Mouse (Mus musculus): ENCODE data around the gene Tbcd. TPM values are rescaled to one million over a fixed set of nuclear protein-coding genes. Genes with fewer than 3 reads are reported as not detected.

The Tbcd gene
- polyA plus RNA-seq (2014; fragmentation: Nextera tagmentation; extraction: Ambion mirVana), result 19.4 and 35.1 TPM in 2 replicates

- peaks cover 9% of the 10 kb centered on the region; the same call in 1 of the 2 replicates for H3K4me1 ChIP-seq (ENCODE audit: control insufficient read depth, insufficient read depth, low read length)
- H3K9me3 ChIP-seq (ENCODE audit: control insufficient read depth, low read length), result no peaks in the 10 kb centered on the region
- peak within 1 kb of the TSS; percentile 70 for H3K9ac ChIP-seq (ENCODE audit: low read depth, low read length)
- no peaks in the 10 kb centered on the region for H3K27me3 ChIP-seq (ENCODE audit: control insufficient read depth, insufficient read depth, low read length)
- H3K27ac ChIP-seq (ENCODE audit: low read depth, low read length), result no peak within 1 kb of the TSS
- H3K36me3 ChIP-seq (ENCODE audit: control insufficient read depth, insufficient read depth, low read length), result 0 out of 2 replicates have a peak, but pooled peaks cover 4% of the 10 kb centered on the region
- under 1% methylated on average over 58 of the region's 58 CpGs for WGBS
- peak within 1 kb of the TSS; percentile 76 for H3K4me2 ChIP-seq (replicated peaks; ENCODE audit: low read depth, low read length)
- peak; percentile 97 for ATAC-seq (ENCODE audit: low FRiP score, low TSS enrichment)
- peak within 1 kb of the TSS; percentile 90 for H3K4me3 ChIP-seq (ENCODE audit: low read length)
These were observed at the start of gene Tbcd for GRCm38 (mm10) chr11:121451753-121452635. Tbcd (plus strand) TSS chr11:121451949.

- Histone ChIP-seq H3K27ac (ENCODE audit: low read depth, low read length) (no peak overlapping the region), H3K4me3 (ENCODE audit: low read length) (no peak overlapping the region), H3K9me3 (ENCODE audit: control insufficient read depth, low read length) (no peaks in the 10 kb centered on the region), H3K4me2 (replicated peaks; ENCODE audit: low read depth, low read length) (no peak overlapping the region), H3K9ac (ENCODE audit: low read depth, low read length) (no peak overlapping the region), H3K4me1 (ENCODE audit: control insufficient read depth, insufficient read depth, low read length) (no peaks in the 10 kb centered on the region), H3K36me3 (ENCODE audit: control insufficient read depth, insufficient read depth, low read length) (no peaks in the 10 kb centered on the region), H3K27me3 (ENCODE audit: control insufficient read depth, insufficient read depth, low read length) (no peaks in the 10 kb centered on the region)
- WGBS, result 78% methylated on average over 3 of the region's 3 CpGs
- no peak for ATAC-seq (ENCODE audit: low FRiP score, low TSS enrichment)
These were observed 44.2 kb upstream of the Tbcd start for GRCm38 (mm10) chr11:121407366-121408155.

- no peak for ATAC-seq (ENCODE audit: low FRiP score, low TSS enrichment)
- Histone ChIP-seq H3K36me3 (ENCODE audit: control insufficient read depth, insufficient read depth, low read length) (no peaks in the 10 kb centered on the region), H3K9me3 (ENCODE audit: control insufficient read depth, low read length) (no peaks in the 10 kb centered on the region), H3K4me2 (replicated peaks; ENCODE audit: low read depth, low read length) (no peak overlapping the region), H3K27me3 (ENCODE audit: control insufficient read depth, insufficient read depth, low read length) (no peaks in the 10 kb centered on the region), H3K4me1 (ENCODE audit: control insufficient read depth, insufficient read depth, low read length) (no peaks in the 10 kb centered on the region), H3K9ac (ENCODE audit: low read depth, low read length) (no peak overlapping the region), H3K4me3 (ENCODE audit: low read length) (no peak overlapping the region), H3K27ac (ENCODE audit: low read depth, low read length) (no peak overlapping the region)
- 74% methylated on average over 5 of the region's 5 CpGs for WGBS
These were observed 37.0 kb upstream of the Tbcd start for GRCm38 (mm10) chr11:121414762-121415161.

- Histone ChIP-seq H3K4me3 (ENCODE audit: low read length) (no peak overlapping the region), H3K27ac (ENCODE audit: low read depth, low read length) (no peak overlapping the region), H3K27me3 (ENCODE audit: control insufficient read depth, insufficient read depth, low read length) (no peaks in the 10 kb centered on the region), H3K4me1 (ENCODE audit: control insufficient read depth, insufficient read depth, low read length) (no peaks in the 10 kb centered on the region), H3K9me3 (ENCODE audit: control insufficient read depth, low read length) (no peaks in the 10 kb centered on the region), H3K9ac (ENCODE audit: low read depth, low read length) (no peak overlapping the region), H3K36me3 (ENCODE audit: control insufficient read depth, insufficient read depth, low read length) (no peaks in the 10 kb centered on the region), H3K4me2 (replicated peaks; ENCODE audit: low read depth, low read length) (no peak overlapping the region)
- 61% methylated on average over 5 of the region's 5 CpGs for WGBS
- ATAC-seq (ENCODE audit: low FRiP score, low TSS enrichment), result no peak
These were observed 36.4 kb upstream of the Tbcd start for GRCm38 (mm10) chr11:121415351-121415750.

- ATAC-seq (ENCODE audit: low FRiP score, low TSS enrichment), result no peak
- no peaks in the 10 kb centered on the region for H3K27me3 ChIP-seq (ENCODE audit: control insufficient read depth, insufficient read depth, low read length)
- H3K27ac ChIP-seq (ENCODE audit: low read depth, low read length), result no peak overlapping the region
- no peaks in the 10 kb centered on the region for H3K36me3 ChIP-seq (ENCODE audit: control insufficient read depth, insufficient read depth, low read length)
- no peaks in the 10 kb centered on the region; the same call in 1 of the 2 replicates for H3K4me1 ChIP-seq (ENCODE audit: control insufficient read depth, insufficient read depth, low read length)
- H3K9me3 ChIP-seq (ENCODE audit: control insufficient read depth, low read length), result no peaks in the 10 kb centered on the region
- 88% methylated on average over 5 of the region's 5 CpGs for WGBS
- H3K9ac ChIP-seq (ENCODE audit: low read depth, low read length), result no peak overlapping the region
- no peak overlapping the region for H3K4me2 ChIP-seq (replicated peaks; ENCODE audit: low read depth, low read length)
- H3K4me3 ChIP-seq (ENCODE audit: low read length), result no peak overlapping the region
These were observed 33.8 kb upstream of the Tbcd start for GRCm38 (mm10) chr11:121417971-121418370.

GRCm38 (mm10) chr11:121418932-121419331 is 32.8 kb upstream of the Tbcd start:
- H3K36me3 ChIP-seq (ENCODE audit: control insufficient read depth, insufficient read depth, low read length), result no peaks in the 10 kb centered on the region
- no peak overlapping the region for H3K27ac ChIP-seq (ENCODE audit: low read depth, low read length)
- WGBS, result 48% methylated on average over 2 of the region's 2 CpGs
- H3K4me2 ChIP-seq (replicated peaks; ENCODE audit: low read depth, low read length), result no peak overlapping the region
- H3K4me1 ChIP-seq (ENCODE audit: control insufficient read depth, insufficient read depth, low read length), result no peaks in the 10 kb centered on the region; the same call in 1 of the 2 replicates
- no peaks in the 10 kb centered on the region for H3K9me3 ChIP-seq (ENCODE audit: control insufficient read depth, low read length)
- no peak overlapping the region for H3K9ac ChIP-seq (ENCODE audit: low read depth, low read length)
- ATAC-seq (ENCODE audit: low FRiP score, low TSS enrichment), result no peak
- no peak overlapping the region for H3K4me3 ChIP-seq (ENCODE audit: low read length)
- H3K27me3 ChIP-seq (ENCODE audit: control insufficient read depth, insufficient read depth, low read length), result no peaks in the 10 kb centered on the region

- H3K9ac ChIP-seq (ENCODE audit: low read depth, low read length), result no peak overlapping the region
- H3K4me2 ChIP-seq (replicated peaks; ENCODE audit: low read depth, low read length), result peak overlapping the region; percentile 74
- H3K4me3 ChIP-seq (ENCODE audit: low read length), result peak overlapping the region; percentile 77
- ATAC-seq (ENCODE audit: low FRiP score, low TSS enrichment), result no peak
- no peaks in the 10 kb centered on the region; the same call in 1 of the 2 replicates for H3K4me1 ChIP-seq (ENCODE audit: control insufficient read depth, insufficient read depth, low read length)
- no peak overlapping the region for H3K27ac ChIP-seq (ENCODE audit: low read depth, low read length)
- H3K9me3 ChIP-seq (ENCODE audit: control insufficient read depth, low read length), result no peaks in the 10 kb centered on the region
- no peaks in the 10 kb centered on the region for H3K36me3 ChIP-seq (ENCODE audit: control insufficient read depth, insufficient read depth, low read length)
- 58% methylated on average over 5 of the region's 5 CpGs for whole genome bisulfite sequencing
- no peaks in the 10 kb centered on the region for H3K27me3 ChIP-seq (ENCODE audit: control insufficient read depth, insufficient read depth, low read length)
These were observed 31.4 kb upstream of the Tbcd start for GRCm38 (mm10) chr11:121420379-121420778.

- peak; percentile 99 for ATAC-seq (ENCODE audit: low FRiP score, low TSS enrichment)
- H3K4me1 ChIP-seq (ENCODE audit: control insufficient read depth, insufficient read depth, low read length), result no peaks in the 10 kb centered on the region; the same call in 1 of the 2 replicates
- 2% methylated on average over 28 of the region's 28 CpGs for WGBS
- H3K27me3 ChIP-seq (ENCODE audit: control insufficient read depth, insufficient read depth, low read length), result no peaks in the 10 kb centered on the region
- peak within 1 kb of the TSS; percentile 86 for H3K4me2 ChIP-seq (replicated peaks; ENCODE audit: low read depth, low read length)
- H3K4me3 ChIP-seq (ENCODE audit: low read length), result peak within 1 kb of the TSS; percentile 77
- no peaks in the 10 kb centered on the region for H3K9me3 ChIP-seq (ENCODE audit: control insufficient read depth, low read length)
- H3K36me3 ChIP-seq (ENCODE audit: control insufficient read depth, insufficient read depth, low read length), result no peaks in the 10 kb centered on the region
- H3K27ac ChIP-seq (ENCODE audit: low read depth, low read length), result peak within 1 kb of the TSS; percentile 73
- peak within 1 kb of the TSS; percentile 73 for H3K9ac ChIP-seq (ENCODE audit: low read depth, low read length)
These were observed 30.8 kb upstream of the Tbcd start, which contains the start of gene Fn3krp for GRCm38 (mm10) chr11:121420830-121421552. Fn3krp (plus strand) TSS chr11:121421401.

Measured in kidney, embryonic 14.5 days (tissue).